Mouse (Mus musculus) ES-E14 (cell line): ENCODE measurements around the gene Tekt5. TPM values are rescaled to one million over a fixed set of nuclear protein-coding genes. Genes with fewer than 3 reads are reported as not detected.

Experiments
- DNase-seq: peaks from one replicate; pipeline ENCODE4 v3.0.0-alpha.2; 2013; ENCODE audit warnings: low read depth, low spot score
- H3K27ac ChIP-seq: 2 replicates; pipeline ENCODE4 v1.5.1; 2012; ENCODE audit warnings: low read depth, mild to moderate bottlenecking, low read length, moderate library complexity, mixed read lengths; ENCODE audit not compliant: poor library complexity, insufficient read depth, severe bottlenecking
- H3K36me3 ChIP-seq: 2 replicates; pipeline ENCODE4 v1.6.1; 2012; ENCODE audit warnings: mild to moderate bottlenecking, low read length, moderate library complexity, mixed read lengths; ENCODE audit not compliant: control insufficient read depth, poor library complexity, insufficient read depth, severe bottlenecking
- H3K4me1 ChIP-seq, 2 experiments: fragments of 150-350 bp in 1 of 2; sonication (generic) in 1 of 2; 2 replicates each; pipeline ENCODE4 v1.6.1; 2012; ENCODE audit warnings: low read length in 2 of 2, mild to moderate bottlenecking in 1 of 2, mixed read lengths in 1 of 2; ENCODE audit not compliant: control insufficient read depth in 2 of 2, insufficient read depth in 2 of 2, poor library complexity in 1 of 2
- H3K4me3 ChIP-seq, 2 experiments: fragments of 150-350 bp in 1 of 2; sonication (generic) in 1 of 2; 2 replicates each; pipeline ENCODE4 v1.5.1; 2012; ENCODE audit warnings: low read length in 2 of 2, low read depth in 1 of 2, mild to moderate bottlenecking in 1 of 2, mixed read lengths in 1 of 2; ENCODE audit not compliant: insufficient read depth in 1 of 2, poor library complexity in 1 of 2, severe bottlenecking in 1 of 2
- H3K9ac ChIP-seq: 2 replicates; pipeline ENCODE4 v1.6.1; 2012; ENCODE audit warnings: low read depth, mild to moderate bottlenecking, low read length, mixed read lengths; ENCODE audit not compliant: poor library complexity, insufficient read depth, severe bottlenecking
- H3K9me3 ChIP-seq: fragments of 150-350 bp; sonication (generic); 2 replicates; pipeline ENCODE4 v1.6.1; 2012; ENCODE audit warnings: low read depth, mild to moderate bottlenecking, low read length; ENCODE audit not compliant: control insufficient read depth, insufficient read depth
- CHD2 ChIP-seq: IDR thresholded peaks from 2 replicates; pipeline ENCODE4 v1.6.1; 2014; ENCODE audit warnings: mild to moderate bottlenecking, low read depth, low read length, inconsistent platforms
- HCFC1 ChIP-seq: IDR thresholded peaks from 2 replicates; pipeline ENCODE4 v1.6.1; 2012; ENCODE audit warnings: low read length, inconsistent platforms, borderline replicate concordance; ENCODE audit not compliant: insufficient read depth
- MAFK ChIP-seq: IDR thresholded peaks from 2 replicates; pipeline ENCODE4 v1.6.1; 2014; ENCODE audit warnings: mild to moderate bottlenecking, low read depth, low read length, inconsistent platforms; ENCODE audit not compliant: insufficient read depth
- ZC3H11A ChIP-seq: IDR thresholded peaks from 2 replicates; pipeline ENCODE4 v1.6.1; 2012; ENCODE audit warnings: low read depth, mild to moderate bottlenecking, inconsistent platforms, low read length, borderline replicate concordance
- ZNF384 ChIP-seq: IDR thresholded peaks from 2 replicates; pipeline ENCODE4 v1.6.1; 2012; ENCODE audit warnings: low read depth, low read length, inconsistent platforms
- in situ Hi-C, 2 experiments: fragments of 600-800 bp; cut with MboI; formaldehyde crosslinking; loops; one replicate each; pipeline ENCODE4 v1.15.1; 2025; ENCODE audit warnings: low sequenced_read_pairs in 2 of 2, inconsistent platforms in 1 of 2; ENCODE audit not compliant: unreplicated experiment in 2 of 2
- total RNA-seq: library from RNA; depleted of rRNA; stranded (reverse); fragments of 300-350 nt; gene quantifications from 2 replicates; pipeline ENCODE4 v1.2.3, GENCODE M21; 2012

The Tekt5 gene
- total RNA-seq, 1 experiment: 0.22 TPM

GRCm38 (mm10) chr16:10337422-10338197, 57.7 kb downstream of the Tekt5 start:
- H3K4me3 ChIP-seq: no peak overlapping the region
- in situ Hi-C loops: no loop called here
- no peak for DNase-seq
- no peak overlapping the region for H3K27ac ChIP-seq
- no peak overlapping the region for H3K9ac ChIP-seq
- no peaks in the 10 kb centered on the region for H3K36me3 ChIP-seq
- peaks cover 0 to 8% of the 10 kb centered on the region in 2 experiments; a peak in 1 of 4 replicates for H3K4me1 ChIP-seq
- no peak for TF ChIP-seq MAFK
- TF ChIP-seq ZNF384: no peak
- TF ChIP-seq HCFC1: no peak
- no peak for TF ChIP-seq ZC3H11A
- TF ChIP-seq CHD2: no peak
- H3K9me3 ChIP-seq: no peaks in the 10 kb centered on the region

- peaks cover 0 to 6% of the 10 kb centered on the region in 2 experiments; a peak in 1 of 4 replicates for H3K4me1 ChIP-seq
- H3K27ac ChIP-seq: no peak overlapping the region
- no peak overlapping the region for H3K9ac ChIP-seq
- no peak overlapping the region for H3K4me3 ChIP-seq
- no peaks in the 10 kb centered on the region for H3K36me3 ChIP-seq
- no peaks in the 10 kb centered on the region for H3K9me3 ChIP-seq
- no peak for DNase-seq
- in situ Hi-C loops: no loop called here
- TF ChIP-seq CHD2: peak; percentile 81
- TF ChIP-seq MAFK: no peak
Measured at GRCm38 (mm10) chr16:10336454-10337421, 58.6 kb downstream of the Tekt5 start.

DNA sequence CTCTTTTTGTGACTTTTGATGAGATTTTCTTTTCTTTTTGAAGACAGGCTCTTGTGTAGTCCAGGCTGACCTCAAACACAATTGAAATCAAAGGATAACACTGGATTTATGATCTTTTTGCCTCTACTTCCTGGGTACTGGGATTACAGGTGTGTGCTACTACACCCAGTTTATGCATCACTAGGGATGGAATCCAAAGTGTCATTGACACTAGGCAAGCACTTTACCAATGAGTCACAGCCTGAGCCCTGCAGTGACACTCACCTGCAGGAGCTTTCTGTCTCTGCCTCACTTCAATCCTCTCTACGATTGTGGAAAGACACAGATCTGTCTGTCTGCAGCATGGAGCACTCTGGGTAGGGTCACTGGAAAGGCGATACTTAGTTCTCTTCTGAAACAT, 59.3 kb downstream of the Tekt5 start:
- H3K9me3 ChIP-seq: no peaks in the 10 kb centered on the region
- no peak for DNase-seq
- no peaks in the 10 kb centered on the region for H3K36me3 ChIP-seq
- peaks cover 0 to 8% of the 10 kb centered on the region in 2 experiments; a peak in 1 of 4 replicates for H3K4me1 ChIP-seq
- H3K4me3 ChIP-seq: no peak overlapping the region
- TF ChIP-seq MAFK (no peak), ZNF384 (no peak), ZC3H11A (no peak), HCFC1 (no peak), CHD2 (no peak)
- no peak overlapping the region for H3K9ac ChIP-seq
- in situ Hi-C loops: no loop called here
- no peak overlapping the region for H3K27ac ChIP-seq

DNA sequence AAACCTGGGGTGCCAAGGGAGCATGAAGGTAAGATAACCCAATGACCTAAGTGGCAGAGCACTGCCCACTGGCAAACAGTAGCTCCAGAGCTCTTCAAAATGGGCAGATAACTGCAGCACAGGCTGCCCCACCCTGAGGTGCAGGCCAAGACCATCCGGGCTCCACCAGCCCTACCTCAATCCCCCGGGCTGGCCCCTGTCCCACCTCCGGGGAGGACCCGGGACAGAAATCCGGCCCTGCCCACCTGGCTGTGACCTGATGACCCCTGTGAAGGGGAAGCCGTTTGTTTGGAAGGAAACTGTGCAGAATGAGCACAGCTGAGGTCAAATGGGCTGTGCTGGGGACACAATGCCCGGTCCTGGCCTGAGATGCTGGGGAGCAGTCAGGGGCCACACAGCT, 62.6 kb downstream of the Tekt5 start:
- Histone ChIP-seq H3K9ac (no peak overlapping the region), H3K4me3 (no peak overlapping the region), H3K9me3 (no peaks in the 10 kb centered on the region), H3K36me3 (no peaks in the 10 kb centered on the region), H3K4me1 (peaks cover 4 to 8% of the 10 kb centered on the region in 2 experiments; a peak in 3 of 4 replicates), H3K27ac (no peak overlapping the region)
- in situ Hi-C loops: no loop called here
- DNase-seq: no peak
- no peak for TF ChIP-seq CHD2
- no peak for TF ChIP-seq ZC3H11A
